18 mouse cellular contexts compared by ENCODE assay signal in the genomic region with DNA sequence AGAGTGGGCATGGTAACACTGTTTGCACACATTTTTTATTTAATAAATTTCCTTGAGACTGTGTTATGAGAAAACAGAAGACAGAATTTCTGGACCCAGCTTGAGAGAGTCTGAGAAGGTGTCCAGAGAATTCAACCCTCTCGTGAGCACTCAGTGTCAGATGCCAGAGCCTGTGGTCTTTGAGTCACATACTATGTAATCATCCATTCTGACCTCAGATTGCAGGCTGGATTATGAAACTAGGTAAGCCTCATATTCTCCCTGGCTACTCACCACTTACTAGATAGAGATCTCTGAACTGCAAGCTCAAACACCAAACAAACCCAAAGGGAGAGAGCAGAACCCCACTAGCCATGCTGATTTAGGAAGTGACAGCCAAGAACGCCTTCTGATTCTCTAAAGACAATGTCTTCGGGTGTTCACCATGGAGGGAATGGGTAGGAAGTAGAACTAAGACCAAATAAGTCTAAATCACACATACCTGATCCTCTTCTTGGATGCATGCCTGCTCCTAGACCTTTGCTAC. TPM values are rescaled to one million over a fixed set of nuclear protein-coding genes. Genes with fewer than 3 reads are reported as not detected.
"Had no signal": no experiment of that assay in that cellular context is flagged by ENCODE, and none has a peak within 500 bp of the region (broad histone marks: within the 10 kb centered on the region; RNA-seq: fewer than 3 reads in every experiment).

No protein-coding gene starts in this region.

- DNase-seq: kidney, adult 9 months; kidney, postnatal 14 days; kidney, postnatal 4 days; layer of hippocampus, adult 9-11 months; liver, embryonic 13.5 days; lung, adult 2 months; lung, postnatal 14 days; right cerebral cortex, adult 18-20 months; right cerebral cortex, postnatal 14 days; right cerebral cortex, postnatal 4 days; thymus, adult 2 months; thymus, postnatal 14 days had no signal

RNA-seq across cellular contexts. Expression of a gene that starts 28.7 kb away (rescaled TPM):
- total RNA-seq: layer of hippocampus, adult 18-20 months; layer of hippocampus, postnatal 25 days had no signal
- polyA plus RNA-seq: limb, embryonic 11.5 days; midbrain, embryonic 12.5 days; neural tube, embryonic 12.5 days; neural tube, embryonic 15.5 days had no signal
